Mouse (Mus musculus) frontal cortex, postnatal 14 days (tissue): ENCODE measurements around the gene Myl4.

Source experiments
- DNase-seq, 2 experiments: peaks; one replicate each; pipeline ENCODE4 v3.0.0; 2022; ENCODE audit warnings: low spot score in 2 of 2

Myl4 gene

GRCm38 (mm10) chr11:104630185-104630835 is 79.8 kb downstream of the Myl4 start:
- DNase-seq: no peak

GRCm38 (mm10) chr11:104631306-104631705 is 80.8 kb downstream of the Myl4 start:
- no peak for DNase-seq

GRCm38 (mm10) chr11:104637010-104637409 is 86.5 kb downstream of the Myl4 start:
- DNase-seq: no peak

- DNase-seq: no peak
Observed at GRCm38 (mm10) chr11:104638006-104638405, 87.5 kb downstream of the Myl4 start.

- DNase-seq: no peak
Observed at GRCm38 (mm10) chr11:104638906-104639305, 88.4 kb downstream of the Myl4 start.

GRCm38 (mm10) chr11:104639634-104640033 is 89.2 kb downstream of the Myl4 start:
- no peak for DNase-seq

- DNase-seq: no peak
Observed at GRCm38 (mm10) chr11:104640894-104641293, 90.4 kb downstream of the Myl4 start.

GRCm38 (mm10) chr11:104643236-104643635 is 92.8 kb downstream of the Myl4 start:
- DNase-seq: no peak
